Mouse (Mus musculus) embryonic facial prominence, embryonic 12.5 days (tissue): ENCODE measurements around the gene Actr6. TPM values are rescaled to one million over a fixed set of nuclear protein-coding genes. Genes with fewer than 3 reads are reported as not detected.
"Not testable (repeated sequence)": the region's sequence is repeated elsewhere in the genome, so short reads cannot be mapped to it uniquely, and the experiment has no call there.

Source experiments
- ATAC-seq: fragments of 200-750 bp; cut with Nextera tagmentation; 2 replicates; pipeline ENCODE4 v1.8.0; 2017; ENCODE audit not compliant: insufficient number of reproducible peaks, insufficient read depth, low FRiP score, low TSS enrichment
- H3K27ac ChIP-seq: fragments of 300-500 bp; sonication (generic); 2 replicates; pipeline ENCODE4 v1.5.1; 2016; ENCODE audit warnings: mild to moderate bottlenecking
- H3K27me3 ChIP-seq: fragments of 300-500 bp; sonication (generic); 2 replicates; pipeline ENCODE4 v1.6.1; 2016; ENCODE audit warnings: mild to moderate bottlenecking, moderate library complexity
- H3K36me3 ChIP-seq: fragments of 300-500 bp; sonication (generic); 2 replicates; pipeline ENCODE4 v1.6.1; 2016; ENCODE audit warnings: mild to moderate bottlenecking
- H3K4me1 ChIP-seq: fragments of 300-500 bp; sonication (generic); 2 replicates; pipeline ENCODE4 v1.6.1; 2016
- H3K4me2 ChIP-seq: fragments of 300-500 bp; sonication (generic); replicated peaks from 2 replicates; pipeline ENCODE4 v1.6.1; 2016; ENCODE audit warnings: mild to moderate bottlenecking, moderate library complexity
- H3K4me3 ChIP-seq: fragments of 300-500 bp; sonication (generic); 2 replicates; pipeline ENCODE4 v1.5.1; 2016; ENCODE audit warnings: mild to moderate bottlenecking
- H3K9ac ChIP-seq: fragments of 300-500 bp; sonication (generic); 2 replicates; pipeline ENCODE4 v1.6.1; 2016; ENCODE audit warnings: mild to moderate bottlenecking, moderate library complexity
- H3K9me3 ChIP-seq: fragments of 300-500 bp; sonication (generic); 2 replicates; pipeline ENCODE4 v1.6.1; 2016; ENCODE audit warnings: mild to moderate bottlenecking, moderate library complexity
- WGBS: fragments of 180-500 bp; shearing (Covaris S2); methylation state at CpG from one replicate; pipeline ENCODE4 v1.1.7; 2016; 5-methylcytosine and 5-hydroxymethylcytosine counted together
- polyA plus RNA-seq: library from polyadenylated mRNA; unstranded; fragments of >200 nt; fragmentation: Nextera tagmentation; extraction: Ambion mirVana; gene quantifications from 2 replicates; pipeline ENCODE4 v1.2.1, GENCODE M21; 2016

Actr6 gene
- polyA plus RNA-seq, 1 experiment from 2014 or later, result 40.9 TPM

DNA sequence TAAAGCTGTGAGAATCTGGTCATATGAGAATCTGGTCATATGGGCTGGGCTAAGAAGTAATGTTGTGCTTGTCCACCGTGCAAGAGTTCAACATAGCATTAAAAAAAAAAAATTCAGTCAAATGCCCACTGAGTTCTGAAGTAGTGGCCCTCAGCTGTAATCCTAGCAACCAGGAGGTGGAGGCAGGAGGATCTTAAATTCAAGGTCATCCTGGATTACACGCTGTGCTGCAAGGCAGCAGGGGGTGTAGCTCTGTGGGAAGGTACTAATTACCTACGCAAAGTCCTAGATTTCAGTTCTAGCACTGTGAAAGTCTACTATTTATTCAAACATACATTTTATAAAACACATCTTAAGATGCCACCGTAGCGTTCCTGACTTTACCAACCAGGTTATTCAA is 754 bp downstream of the Actr6 start:
- Histone ChIP-seq H3K4me2 (peak overlapping the region; percentile 70), H3K27me3 (no peaks in the 10 kb centered on the region), H3K9me3 (no peaks in the 10 kb centered on the region), H3K4me3 (peak overlapping the region; percentile 62), H3K27ac (no peak overlapping the region), H3K4me1 (peaks cover 11% of the 10 kb centered on the region; the same call in 1 of the 2 replicates), H3K9ac (peak overlapping the region; percentile 52), H3K36me3 (no peaks in the 10 kb centered on the region)
- ATAC-seq, result no peak
- WGBS, result 14% methylated on average over 5 of the region's 5 CpGs

DNA sequence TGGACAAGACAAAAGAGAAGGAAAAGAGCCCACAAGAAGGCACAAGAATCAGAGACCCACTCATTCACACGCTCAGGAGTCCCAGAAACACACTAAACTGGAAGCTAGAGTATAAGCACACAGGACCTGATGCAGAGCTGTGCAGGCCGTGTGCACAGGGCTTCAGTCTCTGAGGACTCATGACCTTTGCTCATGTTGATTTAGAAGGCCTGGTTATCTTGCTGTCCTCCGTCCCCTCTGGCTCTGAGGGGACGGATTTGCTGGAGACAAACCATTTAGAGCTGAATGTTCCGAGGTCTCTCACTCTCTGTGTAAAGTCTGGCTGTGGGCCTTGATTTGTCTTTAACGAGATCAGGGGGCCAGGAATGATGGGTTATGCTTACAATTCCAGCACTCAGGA is 1.7 kb downstream of the Actr6 start:
- Histone ChIP-seq H3K9ac (no peak overlapping the region), H3K4me1 (peaks cover 11% of the 10 kb centered on the region; the same call in 1 of the 2 replicates), H3K9me3 (no peaks in the 10 kb centered on the region), H3K27me3 (no peaks in the 10 kb centered on the region), H3K27ac (no peak overlapping the region), H3K4me2 (no peak overlapping the region), H3K36me3 (0 out of 2 replicates have a peak, but pooled peaks cover 3% of the 10 kb centered on the region), H3K4me3 (no peak overlapping the region)
- WGBS, result 83% methylated on average over 6 of the region's 6 CpGs
- no peak for ATAC-seq

DNA sequence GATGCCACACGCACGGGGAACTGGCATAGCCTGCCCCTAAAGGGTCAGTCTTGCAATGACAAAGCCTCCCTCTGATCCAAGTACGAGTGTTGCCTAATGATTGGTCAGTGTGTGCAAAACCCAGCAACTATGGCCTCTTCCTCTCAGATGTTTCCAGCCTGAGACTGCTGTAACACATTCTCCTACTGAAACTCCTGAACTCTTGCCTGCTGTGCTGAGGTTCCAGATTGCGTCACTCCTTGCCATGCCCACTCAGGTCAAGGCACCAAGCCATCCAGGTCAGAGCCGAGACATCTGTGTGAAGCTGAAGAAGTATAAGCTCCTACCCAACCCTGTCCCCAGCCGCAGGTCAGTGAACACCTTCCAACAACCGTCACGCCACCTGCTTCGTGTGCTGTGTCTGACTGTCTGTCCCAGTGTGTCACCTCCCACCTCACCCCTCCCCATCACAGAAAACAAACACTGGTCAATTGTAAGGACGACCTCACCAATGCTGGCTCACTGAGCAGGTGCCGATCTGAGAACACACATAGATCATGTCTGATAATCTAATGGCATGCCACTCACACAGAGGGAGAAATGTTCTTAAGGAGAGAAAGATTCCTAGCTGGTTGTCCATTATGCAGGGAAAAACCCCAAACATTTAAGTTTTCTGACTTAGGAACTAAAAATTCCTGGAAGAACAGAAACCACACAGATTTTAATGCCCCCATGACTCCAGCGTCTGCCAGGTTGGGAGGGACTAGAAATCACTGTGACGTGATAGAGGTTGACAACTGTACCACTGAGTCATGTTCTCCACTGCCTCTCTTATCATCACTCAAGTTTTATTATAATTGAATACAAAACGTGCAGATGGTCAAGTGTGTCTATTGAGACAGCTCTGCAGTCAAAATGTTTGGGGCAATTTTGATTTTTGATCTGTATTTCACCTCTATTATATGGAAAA is 9.6 kb downstream of the Actr6 start:
- WGBS, result 90% methylated on average over 14 of the region's 14 CpGs

DNA sequence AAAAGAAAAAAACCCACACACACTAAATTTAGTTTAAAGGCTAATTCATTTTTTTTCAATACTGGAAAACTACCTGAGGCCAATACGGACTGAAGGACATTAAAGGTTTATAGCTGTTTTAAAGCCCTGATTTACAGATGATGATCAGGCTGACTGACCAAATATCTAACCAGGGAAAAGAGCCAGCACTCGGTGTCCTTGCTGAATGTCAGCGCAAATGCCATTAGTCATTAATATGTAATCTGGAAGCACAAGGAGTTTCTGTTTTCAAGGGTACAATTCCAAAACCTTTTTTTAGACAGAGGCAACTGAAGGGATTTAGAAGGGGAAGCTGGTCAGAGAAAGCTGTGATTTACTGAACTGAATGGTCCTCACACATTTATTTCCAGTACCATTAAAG is 11.3 kb downstream of the Actr6 start:
- Histone ChIP-seq H3K9ac (no peak overlapping the region), H3K4me1 (no peaks in the 10 kb centered on the region), H3K4me3 (no peak overlapping the region), H3K27ac (no peak overlapping the region), H3K4me2 (no peak overlapping the region), H3K9me3 (no peaks in the 10 kb centered on the region), H3K27me3 (no peaks in the 10 kb centered on the region), H3K36me3 (peaks cover 37% of the 10 kb centered on the region)
- 95% methylated on average over 3 of the region's 3 CpGs for WGBS
- ATAC-seq, result no peak

More for the DNA sequence above, 9.6 kb downstream of the Actr6 start:
- H3K27me3 ChIP-seq, result no peaks in the 10 kb centered on the region
- no peaks in the 10 kb centered on the region for H3K9me3 ChIP-seq
- H3K4me1 ChIP-seq, result no peaks in the 10 kb centered on the region
- H3K4me2 ChIP-seq, result no peak overlapping the region
- H3K9ac ChIP-seq, result no peak overlapping the region
- peaks cover 32% of the 10 kb centered on the region for H3K36me3 ChIP-seq
- ATAC-seq, result no peak
- H3K4me3 ChIP-seq, result no peak overlapping the region
- H3K27ac ChIP-seq, result no peak overlapping the region

DNA sequence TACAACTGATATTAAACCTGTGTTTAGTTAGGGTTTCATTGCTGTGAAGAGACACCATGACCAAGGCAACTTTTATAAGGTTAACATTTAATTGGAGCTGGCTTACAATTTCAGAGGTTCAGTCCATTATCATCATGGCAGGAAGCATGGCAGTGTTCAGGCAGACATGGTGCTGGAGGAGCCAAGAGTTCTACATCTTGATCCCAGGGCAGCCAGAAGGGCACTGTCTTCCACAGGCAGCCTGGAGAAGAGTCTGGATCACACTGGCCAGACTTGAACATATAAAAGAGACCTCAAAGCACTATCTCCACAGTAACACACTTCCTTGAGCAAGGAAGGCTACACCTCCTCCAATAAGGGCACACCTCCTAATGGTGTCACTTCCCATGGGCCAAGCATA is 11.8 kb downstream of the Actr6 start:
- Histone ChIP-seq H3K27me3 (no peaks in the 10 kb centered on the region), H3K9ac (no peak overlapping the region), H3K36me3 (peaks cover 40% of the 10 kb centered on the region), H3K27ac (no peak overlapping the region), H3K4me1 (no peaks in the 10 kb centered on the region), H3K4me3 (no peak overlapping the region), H3K4me2 (no peak overlapping the region), H3K9me3 (no peaks in the 10 kb centered on the region)
- ATAC-seq, result no peak

DNA sequence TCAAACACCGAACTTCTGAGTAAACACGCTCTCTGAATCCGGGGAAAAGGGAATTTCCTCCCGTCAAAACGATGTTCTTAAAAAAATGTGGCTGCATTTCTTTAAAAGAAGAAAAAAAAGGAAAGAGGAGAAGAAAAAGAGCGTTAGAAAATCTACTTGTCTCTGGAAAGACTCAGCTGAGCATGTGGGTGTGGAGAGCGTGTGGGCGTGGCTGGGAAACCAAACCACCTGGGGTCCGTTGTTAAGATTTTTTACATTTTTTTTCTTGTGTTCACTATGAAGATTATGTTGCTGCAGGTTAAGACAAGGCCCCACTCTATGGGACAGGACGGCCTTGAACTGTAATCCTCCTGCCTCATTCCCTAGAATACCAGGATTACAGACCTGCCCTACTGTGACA is 17.2 kb downstream of the Actr6 start:
- H3K4me1 ChIP-seq, result no peaks in the 10 kb centered on the region
- no peak for ATAC-seq
- no peak overlapping the region for H3K9ac ChIP-seq
- 83% methylated on average over 10 of the region's 10 CpGs for WGBS
- no peak overlapping the region for H3K4me3 ChIP-seq
- H3K27ac ChIP-seq, result no peak overlapping the region
- no peaks in the 10 kb centered on the region for H3K27me3 ChIP-seq
- H3K4me2 ChIP-seq, result no peak overlapping the region
- H3K36me3 ChIP-seq, result peaks cover 44% of the 10 kb centered on the region
- no peaks in the 10 kb centered on the region for H3K9me3 ChIP-seq

DNA sequence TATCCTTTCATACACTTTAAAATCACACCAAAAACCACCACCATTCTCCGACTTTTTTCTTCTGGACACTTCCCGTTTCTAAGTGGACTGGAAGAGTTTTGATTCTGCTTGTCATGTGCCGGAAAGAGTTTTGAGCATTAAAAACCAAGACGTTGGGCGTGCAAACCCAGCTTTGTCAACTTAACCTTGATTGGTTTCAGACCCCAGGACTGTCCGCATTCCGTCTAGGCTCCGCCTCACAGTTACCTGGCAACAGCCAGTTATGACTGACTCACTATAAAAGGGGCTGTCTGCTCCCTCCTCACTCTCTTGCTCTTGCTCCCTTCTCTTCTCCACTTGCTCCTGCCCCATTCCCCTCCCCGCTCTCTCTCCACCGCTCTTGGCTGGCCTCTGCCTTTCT is 23.4 kb downstream of the Actr6 start:
- Histone ChIP-seq H3K36me3 (peaks cover 11% of the 10 kb centered on the region), H3K9me3 (no peaks in the 10 kb centered on the region), H3K4me3 (no peak overlapping the region), H3K4me2 (peak overlapping the region; percentile 33), H3K9ac (no peak overlapping the region), H3K27ac (no peak overlapping the region), H3K27me3 (no peaks in the 10 kb centered on the region), H3K4me1 (peaks cover 4% of the 10 kb centered on the region; the same call in 1 of the 2 replicates)
- ATAC-seq, result peak; percentile 74; the same call in 1 of the 2 replicates
- 28% methylated on average over 10 of the region's 10 CpGs for WGBS

DNA sequence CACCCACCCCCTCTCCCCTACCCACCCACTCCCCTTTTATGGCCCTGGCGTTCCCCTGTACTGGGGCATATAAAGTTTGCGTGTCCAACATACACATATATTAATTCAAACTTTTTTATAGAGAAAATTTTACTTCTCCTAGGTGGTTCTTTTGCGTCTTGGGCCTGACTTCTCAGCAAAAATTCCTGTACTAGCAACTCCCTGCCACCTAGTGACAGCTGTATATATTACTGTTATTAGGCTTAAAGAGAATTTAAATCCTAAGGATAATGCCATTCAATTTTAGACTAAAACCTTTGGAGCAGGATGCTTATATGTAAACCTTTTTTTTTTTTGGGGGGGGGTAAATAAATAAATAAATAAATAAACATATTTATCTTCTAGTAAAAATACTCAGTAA is 24.7 kb downstream of the Actr6 start:
- no peak overlapping the region for H3K9ac ChIP-seq
- WGBS, result 85% methylated on average over 3 of the region's 3 CpGs
- H3K27ac ChIP-seq, result no peak overlapping the region
- H3K36me3 ChIP-seq, result peaks cover 6% of the 10 kb centered on the region; the same call in 1 of the 2 replicates
- no peaks in the 10 kb centered on the region for H3K9me3 ChIP-seq
- no peak overlapping the region for H3K4me3 ChIP-seq
- no peak for ATAC-seq
- no peaks in the 10 kb centered on the region for H3K27me3 ChIP-seq
- H3K4me2 ChIP-seq, result no peak overlapping the region
- H3K4me1 ChIP-seq, result peaks cover 4% of the 10 kb centered on the region; the same call in 1 of the 2 replicates

DNA sequence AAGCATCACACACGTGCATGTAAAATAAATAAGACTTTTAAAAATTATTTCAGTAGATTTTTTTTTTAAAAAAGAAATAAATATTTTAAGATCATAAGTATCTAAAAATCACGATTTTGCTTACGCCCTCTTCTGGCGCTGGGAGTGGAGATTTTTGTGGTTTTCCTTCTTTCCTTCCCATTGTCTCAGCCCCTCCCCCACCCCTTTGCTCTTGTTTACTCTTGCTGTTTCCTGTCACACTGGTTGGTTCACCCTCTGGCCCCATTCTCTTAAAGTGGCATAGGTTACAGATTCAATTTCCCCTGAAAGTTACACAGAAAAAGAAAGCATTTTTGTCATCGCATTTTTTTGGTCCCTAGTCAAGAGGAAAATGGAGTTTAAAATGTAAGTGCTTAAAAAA is 29.1 kb downstream of the Actr6 start:
- ATAC-seq, result no peak
- Histone ChIP-seq H3K36me3 (no peaks in the 10 kb centered on the region), H3K27me3 (no peaks in the 10 kb centered on the region), H3K9me3 (no peaks in the 10 kb centered on the region), H3K9ac (no peak overlapping the region), H3K27ac (no peak overlapping the region), H3K4me1 (no peaks in the 10 kb centered on the region), H3K4me3 (no peak overlapping the region), H3K4me2 (no peak overlapping the region)
- 48% methylated on average over 5 of the region's 5 CpGs for WGBS

DNA sequence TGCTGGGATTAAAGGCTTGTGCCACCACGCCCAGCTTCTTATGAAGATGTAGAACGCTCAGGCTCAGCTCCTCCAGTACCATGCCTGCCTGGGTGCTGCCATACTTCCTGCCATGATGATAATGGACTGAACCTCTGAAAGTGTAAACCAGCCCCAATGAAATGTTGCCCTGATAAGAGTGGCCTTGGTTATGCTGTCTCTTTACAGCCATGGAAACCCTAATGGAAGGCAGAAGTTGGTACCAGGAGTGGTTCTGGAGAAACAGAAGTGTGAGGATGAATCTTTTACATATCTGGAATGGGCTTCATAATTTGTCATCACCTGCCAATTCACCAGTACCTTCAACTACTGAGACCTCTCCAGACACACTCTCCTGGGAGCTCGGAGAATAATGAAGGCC is 34.1 kb downstream of the Actr6 start:
- ATAC-seq, result no peak
- no peak overlapping the region for H3K4me3 ChIP-seq
- WGBS, result 93% methylated on average over 3 of the region's 3 CpGs
- H3K9ac ChIP-seq, result no peak overlapping the region
- no peaks in the 10 kb centered on the region for H3K36me3 ChIP-seq
- H3K4me2 ChIP-seq, result no peak overlapping the region
- no peaks in the 10 kb centered on the region for H3K27me3 ChIP-seq
- H3K27ac ChIP-seq, result no peak overlapping the region
- no peaks in the 10 kb centered on the region for H3K4me1 ChIP-seq
- no peaks in the 10 kb centered on the region for H3K9me3 ChIP-seq

DNA sequence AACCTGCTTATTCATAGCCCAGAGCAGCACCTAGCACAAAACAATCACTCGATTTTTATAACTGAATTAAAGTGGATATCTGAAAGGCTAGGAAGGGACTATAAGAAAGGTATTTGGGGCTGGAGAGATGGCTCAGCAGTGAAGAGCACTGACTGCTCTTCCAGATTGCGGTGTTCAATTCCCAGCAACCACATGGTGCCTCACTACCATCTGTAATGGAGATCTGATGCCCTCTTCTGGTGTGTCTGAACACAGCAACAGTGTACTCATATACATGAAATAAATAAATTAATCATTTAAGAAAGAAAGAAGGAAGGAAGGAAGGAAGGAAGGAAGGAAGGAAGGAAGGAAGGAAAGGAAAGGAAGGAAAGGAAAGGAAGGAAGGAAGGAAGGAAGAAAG is 35.8 kb downstream of the Actr6 start:
- not testable (repeated sequence) for ATAC-seq, H3K27ac ChIP-seq, H3K9ac ChIP-seq

DNA sequence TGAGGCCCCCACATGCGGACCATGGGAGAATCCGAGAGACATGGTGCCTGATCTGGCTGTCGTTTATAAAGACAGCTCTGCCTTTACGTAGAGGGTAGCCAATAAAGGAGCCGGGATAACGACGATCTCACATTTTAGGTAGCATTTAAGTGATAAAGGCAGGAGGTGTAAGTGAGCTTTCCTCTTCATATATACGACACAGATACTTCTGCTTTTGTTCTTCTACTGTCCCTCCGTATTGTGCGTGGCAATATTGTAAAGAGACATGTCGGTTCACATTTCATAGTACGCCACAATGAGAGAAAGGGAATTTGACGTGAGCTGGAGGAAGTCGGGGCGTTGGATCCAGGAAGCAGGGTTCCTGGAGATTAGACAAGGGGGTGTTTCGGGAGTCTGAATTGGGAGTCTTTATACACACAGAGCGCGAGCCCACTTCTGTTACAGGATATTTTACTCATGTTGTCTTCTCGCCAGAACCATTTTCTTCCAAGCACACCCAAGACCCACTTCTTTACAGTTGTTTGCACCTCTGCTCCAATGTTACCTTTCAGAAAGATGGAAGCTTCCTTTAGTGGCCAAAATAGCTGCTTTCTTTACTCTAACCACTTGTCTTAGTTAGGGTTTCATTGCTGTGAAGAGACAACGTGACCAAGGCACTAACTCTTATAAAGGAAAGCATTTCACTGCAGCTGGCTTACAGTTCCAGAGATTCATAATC is 36.7 kb downstream of the Actr6 start:
- Histone ChIP-seq H3K9ac (no peak overlapping the region), H3K27me3 (no peaks in the 10 kb centered on the region), H3K9me3 (no peaks in the 10 kb centered on the region), H3K36me3 (no peaks in the 10 kb centered on the region), H3K27ac (no peak overlapping the region), H3K4me1 (no peaks in the 10 kb centered on the region), H3K4me3 (no peak overlapping the region), H3K4me2 (no peak overlapping the region)
- ATAC-seq, result no peak
- WGBS, result 82% methylated on average over 20 of the region's 20 CpGs

More for the DNA sequence above, 35.8 kb downstream of the Actr6 start:
- H3K27me3 ChIP-seq, H3K4me1 ChIP-seq, H3K4me3 ChIP-seq, H3K9me3 ChIP-seq, H3K36me3 ChIP-seq, H3K4me2 ChIP-seq: not testable (repeated sequence)
- 68% methylated on average over 2 of the region's 2 CpGs for WGBS
